Mouse (Mus musculus): ENCODE data around the gene Vmn2r39. TPM values are rescaled to one million over a fixed set of nuclear protein-coding genes. Genes with fewer than 3 reads are reported as not detected.
"Not testable (repeated sequence)": the region's sequence is repeated elsewhere in the genome, so short reads cannot be mapped to it uniquely, and the experiment has no call there.

Vmn2r39 gene
- polyA plus RNA-seq (2015; fragmentation: Nextera tagmentation; extraction: Ambion mirVana): not detected in 2 replicates

DNA sequence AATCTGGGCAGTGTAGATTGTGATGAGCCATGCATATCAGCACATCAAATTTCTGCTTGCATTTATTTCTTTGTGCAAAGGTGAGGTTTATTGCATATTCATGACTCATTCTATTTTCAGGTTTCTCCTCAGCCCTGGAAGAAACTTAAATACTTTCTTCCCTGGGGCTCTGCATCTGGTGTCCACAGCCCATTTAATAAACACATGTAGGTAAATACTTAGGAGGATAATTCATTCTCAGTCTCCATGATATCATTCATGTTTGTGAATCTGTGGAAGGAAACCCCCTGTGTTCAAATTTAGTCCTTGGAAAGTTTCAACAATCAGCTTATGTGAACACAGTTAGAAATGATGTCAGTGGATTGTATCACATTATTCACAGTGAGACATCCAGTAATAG lies at the start of gene Vmn2r39:
Gene Vmn2r39, minus strand, starts transcription at position 101 of the 400 bp plus-strand sequence.
- not testable (repeated sequence) for ATAC-seq (ENCODE audit: low FRiP score, low TSS enrichment); DNase-seq (ENCODE audit: low spot score); H3K36me3 ChIP-seq (ENCODE audit: control insufficient read depth, insufficient read depth, low read length); H3K4me3 ChIP-seq (ENCODE audit: low read depth, low read length); H3K27ac ChIP-seq (replicated peaks); H3K4me1 ChIP-seq (replicated peaks; ENCODE audit: control insufficient read depth, insufficient read depth); H3K9ac ChIP-seq (ENCODE audit: low read length); H3K27me3 ChIP-seq (ENCODE audit: control insufficient read depth, insufficient read depth, low read length); H3K4me2 ChIP-seq (replicated peaks; ENCODE audit: low read depth); H3K9me3 ChIP-seq (ENCODE audit: control insufficient read depth, low read length)

DNA sequence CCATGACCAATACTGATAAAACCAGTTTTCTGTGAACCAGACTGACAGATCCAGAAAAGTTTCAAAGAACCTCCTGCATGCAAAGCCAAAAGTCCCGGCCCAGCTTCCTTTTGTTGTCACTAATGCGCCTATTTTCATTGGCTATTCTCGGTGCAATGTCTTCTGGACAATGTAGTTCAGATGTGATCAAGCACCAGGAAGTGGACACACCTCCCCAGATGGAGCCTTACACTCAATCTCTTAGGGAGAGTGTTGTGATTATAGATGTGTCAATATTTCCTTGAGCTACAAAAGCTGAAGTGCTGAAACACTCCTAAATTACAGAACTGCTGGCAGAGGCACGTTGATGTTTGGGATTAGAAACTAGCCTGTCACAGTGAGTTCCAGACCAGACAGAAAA lies 34.8 kb upstream of the Vmn2r39 start:
- 80% methylated on average over 4 of the region's 4 CpGs for WGBS
- not testable (repeated sequence) for H3K36me3 ChIP-seq (ENCODE audit: control insufficient read depth, insufficient read depth, low read length); H3K27me3 ChIP-seq (ENCODE audit: control insufficient read depth, insufficient read depth, low read length); H3K4me3 ChIP-seq (ENCODE audit: low read depth, low read length); DNase-seq (ENCODE audit: low spot score); H3K9ac ChIP-seq (ENCODE audit: low read length); H3K4me1 ChIP-seq (replicated peaks; ENCODE audit: control insufficient read depth, insufficient read depth); H3K27ac ChIP-seq (replicated peaks); H3K9me3 ChIP-seq (ENCODE audit: control insufficient read depth, low read length); ATAC-seq (ENCODE audit: low FRiP score, low TSS enrichment); H3K4me2 ChIP-seq (replicated peaks; ENCODE audit: low read depth)

Other genes with a start within 250 kb of the Vmn2r39 start
- gene Vmn2r40, start 99.4 kb downstream of the Vmn2r39 start, polyA plus RNA-seq (2015; fragmentation: Nextera tagmentation; extraction: Ambion mirVana): not detected in 2 replicates
- not detected in 2 replicates for gene Vmn2r38, start 67.1 kb upstream of the Vmn2r39 start, polyA plus RNA-seq (2015; fragmentation: Nextera tagmentation; extraction: Ambion mirVana)
- not detected in 2 replicates for gene Vmn2r37, start 192.9 kb upstream of the Vmn2r39 start, polyA plus RNA-seq (2015; fragmentation: Nextera tagmentation; extraction: Ambion mirVana)

All from stomach, postnatal 0 days (tissue).